Mouse (Mus musculus) 3T3-L1 (cell line): Measurements from ENCODE around the gene Grin1.

Source experiments
- DNase-seq: peaks from one replicate; pipeline ENCODE4 v3.0.0-alpha.2; 2015; ENCODE audit warnings: low read depth, low spot score

Grin1 gene

DNA sequence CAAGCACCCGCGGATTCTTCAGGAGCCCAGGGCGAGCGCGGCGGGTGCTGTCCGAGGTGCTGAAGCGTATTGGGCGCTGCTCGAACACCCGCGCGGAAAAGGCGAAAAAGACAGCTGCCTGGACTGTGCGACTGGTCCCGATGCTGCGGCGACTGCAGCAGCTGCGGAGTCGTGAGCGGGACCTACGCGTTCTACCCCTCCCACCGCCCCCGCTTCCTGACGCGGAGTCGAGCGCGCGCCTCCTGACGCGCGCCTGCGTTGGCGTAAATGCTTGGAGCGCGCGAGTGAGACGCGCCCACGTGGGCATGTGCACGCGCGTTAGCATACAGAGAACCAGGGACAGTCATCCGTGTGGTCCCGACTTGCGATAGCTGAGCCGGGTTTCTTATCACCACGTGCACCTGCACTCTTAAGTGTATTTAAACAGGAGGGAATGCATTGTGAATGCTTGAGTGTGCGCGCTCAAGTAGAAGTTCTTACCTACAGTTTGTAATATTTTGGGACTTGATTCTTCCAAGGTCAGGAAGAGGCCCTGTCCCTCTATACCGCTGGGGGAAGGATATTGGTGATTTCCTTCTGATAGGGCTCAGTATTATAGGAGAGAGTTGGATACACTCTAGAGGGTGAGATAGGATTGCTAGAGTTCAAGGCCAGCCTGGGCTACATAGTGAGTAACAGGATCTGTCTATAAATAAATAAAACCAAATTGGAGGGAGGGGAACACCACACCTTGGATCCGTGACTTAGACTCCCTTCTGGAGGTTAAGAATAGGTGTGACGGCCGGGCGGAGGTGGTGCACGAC lies at the start of gene Grin1:
Gene Grin1 (minus strand): TSS at position 217 of the 803 bp plus-strand sequence.
- no peak for DNase-seq

- DNase-seq: peak; percentile 92
Measured at GRCm38 (mm10) chr2:25365091-25365761, 46.2 kb upstream of the Grin1 start, which contains the start of gene Uap1l1. Gene Uap1l1, minus strand, starts transcription at chr2:25365682.

- no peak for DNase-seq
Measured at GRCm38 (mm10) chr2:25364761-25365090, 45.7 kb upstream of the Grin1 start.

- DNase-seq: no peak
Measured at GRCm38 (mm10) chr2:25364313-25364712, 45.3 kb upstream of the Grin1 start.

DNA sequence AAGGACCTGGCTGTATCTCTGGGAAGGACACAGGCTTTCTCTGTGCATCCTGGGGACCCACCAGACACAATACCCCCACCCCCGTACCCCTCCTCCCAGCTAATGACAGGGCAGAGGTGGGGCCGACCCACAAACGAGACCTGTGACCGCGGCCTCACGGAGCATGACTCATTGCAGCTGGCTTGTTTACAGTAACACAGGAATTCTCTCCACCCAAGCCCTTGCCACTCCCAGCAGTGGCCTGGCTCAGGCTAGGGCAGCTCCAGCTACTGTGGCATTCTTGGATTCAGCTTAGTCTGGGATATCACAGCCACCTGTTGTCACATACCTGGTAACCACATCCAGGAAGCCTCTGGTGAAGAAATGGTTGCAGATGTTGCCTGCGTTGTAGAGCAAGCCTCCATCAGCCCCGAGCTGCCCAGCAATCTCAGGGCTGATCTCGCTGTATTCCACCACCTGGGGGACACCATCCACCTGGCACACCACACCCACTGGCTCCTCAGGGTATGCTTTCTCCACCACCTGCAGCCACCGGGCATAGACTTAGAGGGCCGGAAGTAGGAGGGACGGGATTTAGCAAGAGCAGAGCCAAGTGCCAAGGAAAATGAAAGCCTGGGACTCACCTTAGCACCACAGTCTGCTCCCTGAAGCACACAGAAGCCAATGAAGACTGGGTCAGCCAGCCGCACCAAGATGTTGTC lies 44.6 kb upstream of the Grin1 start:
- peak; percentile 78 for DNase-seq

DNA sequence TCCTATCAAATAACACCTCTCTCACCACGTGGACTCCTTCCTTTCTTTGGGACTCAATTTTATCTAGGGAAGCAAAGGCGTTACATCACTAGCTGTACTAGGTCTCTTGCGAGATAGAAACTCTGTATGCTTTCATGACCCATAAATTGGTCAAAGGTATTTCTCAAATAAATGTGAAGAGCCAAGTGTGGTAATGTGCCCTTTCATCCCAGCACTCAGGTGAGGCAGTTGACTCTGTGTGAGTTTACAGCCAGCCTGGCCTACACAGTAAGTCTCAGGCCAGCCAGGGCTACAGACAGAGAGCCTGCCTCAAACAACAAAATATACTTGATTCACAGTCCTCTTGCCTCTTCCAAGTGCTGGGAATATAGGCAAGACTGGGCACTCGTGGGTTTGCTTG lies 40.9 kb upstream of the Grin1 start:
- DNase-seq: no peak

DNA sequence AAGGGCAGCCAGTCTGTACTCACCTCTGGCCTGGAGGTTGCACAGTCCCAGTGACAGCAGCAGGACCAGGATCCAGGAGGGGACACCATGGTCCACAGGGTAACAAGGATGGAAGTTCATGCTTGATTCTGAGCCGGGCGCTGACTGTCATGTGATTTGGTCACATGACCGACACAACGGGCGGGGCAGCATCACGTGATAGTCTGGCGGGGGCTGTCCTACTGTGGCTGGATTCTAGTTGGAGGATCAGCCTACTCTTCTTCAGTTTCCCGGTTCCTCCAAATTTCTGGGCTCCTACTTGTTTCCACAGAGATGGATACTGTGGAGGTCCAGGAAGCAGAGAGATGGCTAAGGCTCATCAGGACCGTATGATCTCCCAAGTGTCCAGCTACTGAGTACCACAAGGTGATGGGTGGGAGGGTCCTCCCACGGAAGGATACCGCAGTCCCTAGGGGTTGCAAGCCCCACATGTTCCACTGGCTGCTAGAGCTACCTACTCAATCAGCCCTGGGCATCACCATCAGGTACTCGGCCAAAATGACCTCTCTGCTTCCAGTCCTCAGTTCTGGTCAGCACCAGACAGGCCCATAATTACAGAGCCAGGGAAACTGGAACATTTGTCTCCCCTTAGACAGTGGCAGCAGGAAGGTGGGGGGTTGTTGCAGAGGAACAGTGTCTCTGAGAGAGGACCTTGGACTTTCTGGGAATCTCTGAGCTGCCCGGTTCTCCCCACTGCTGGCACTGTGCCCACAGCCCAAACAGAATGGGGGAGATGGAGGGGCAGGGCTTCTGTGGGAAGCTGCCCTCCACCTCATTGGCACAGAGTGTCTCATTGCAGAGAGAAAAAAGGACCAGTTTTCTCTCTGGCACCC lies 37.5 kb upstream of the Grin1 start, which contains the start of gene Dpp7:
Gene Dpp7 (minus strand): TSS at position 152 of the 872 bp plus-strand sequence.
- DNase-seq: peak; percentile 93

GRCm38 (mm10) chr2:25355419-25356066 lies 36.6 kb upstream of the Grin1 start:
- no peak for DNase-seq

GRCm38 (mm10) chr2:25354211-25354610 lies 35.2 kb upstream of the Grin1 start:
- no peak for DNase-seq

GRCm38 (mm10) chr2:25350701-25351100 lies 31.7 kb upstream of the Grin1 start:
- DNase-seq: no peak

DNA sequence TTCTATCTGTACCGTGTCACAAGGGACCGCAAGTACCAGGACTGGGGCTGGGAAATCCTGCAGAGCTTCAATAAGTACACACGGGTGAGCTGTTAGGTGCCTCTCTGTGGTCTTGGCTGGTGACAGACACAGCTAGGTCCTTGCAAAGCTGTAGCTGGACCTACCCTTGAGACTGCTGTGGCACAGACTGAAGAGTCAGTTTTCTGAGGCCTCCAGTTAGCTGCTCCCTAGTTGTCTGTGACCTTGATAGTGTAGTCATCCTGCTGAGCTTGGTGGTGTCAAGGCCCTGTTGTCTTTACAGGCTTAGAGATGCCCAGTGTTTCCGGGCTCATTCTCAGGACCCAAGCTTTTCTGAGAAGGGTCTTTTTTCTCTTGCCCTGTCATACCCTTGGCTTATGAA lies 30.5 kb upstream of the Grin1 start:
- no peak for DNase-seq

- DNase-seq: no peak
Measured at GRCm38 (mm10) chr2:25348162-25348561, 29.2 kb upstream of the Grin1 start.

- DNase-seq: no peak
Measured at GRCm38 (mm10) chr2:25338303-25338702, 19.3 kb upstream of the Grin1 start.

- DNase-seq: no peak
Measured at GRCm38 (mm10) chr2:25333569-25333968, 14.6 kb upstream of the Grin1 start.

DNA sequence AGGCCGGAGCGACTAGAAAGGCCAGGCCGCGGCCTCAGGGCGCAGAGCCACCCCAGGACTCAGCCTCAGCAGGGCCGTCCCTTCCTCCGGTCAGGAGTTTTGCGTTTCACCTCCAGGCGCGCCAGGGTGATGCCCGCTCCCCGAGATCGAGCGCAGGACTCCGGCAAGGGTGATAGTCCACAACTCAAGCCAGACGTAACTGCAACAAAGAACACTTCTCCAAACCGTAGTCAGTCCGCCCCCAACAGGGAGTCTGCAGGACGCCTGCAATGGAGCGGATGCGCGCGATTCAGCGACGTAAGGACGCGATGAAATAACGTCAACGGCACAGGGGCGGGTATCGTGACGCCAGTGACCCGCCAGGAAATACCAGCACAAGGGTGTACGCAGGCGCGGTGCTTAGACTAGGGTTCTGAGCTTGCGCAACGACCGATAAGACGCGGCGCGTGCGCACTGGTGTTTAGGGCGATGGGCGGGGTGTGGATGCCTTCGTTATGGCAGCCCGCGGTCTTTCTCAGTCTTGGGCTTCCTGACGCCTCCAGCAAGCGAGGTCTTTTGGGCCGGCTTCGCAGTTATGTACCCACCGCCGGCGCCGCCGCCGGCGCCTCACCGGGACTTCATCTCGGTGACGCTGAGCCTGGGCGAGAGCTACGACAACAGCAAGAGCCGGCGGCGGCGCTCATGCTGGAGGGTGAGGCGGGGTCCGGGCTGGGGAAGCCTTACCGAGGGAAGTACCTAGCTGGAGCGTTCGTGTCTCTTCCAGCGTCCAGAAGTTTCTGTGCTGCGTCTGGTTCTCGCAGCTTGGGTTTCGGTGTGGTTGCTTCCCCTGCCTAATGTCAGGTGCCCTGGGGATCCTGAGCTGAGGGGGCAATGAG lies 13.5 kb upstream of the Grin1 start, which contains the start of gene Man1b1:
Gene Man1b1 (plus strand): TSS at position 53 of the 875 bp plus-strand sequence.
- DNase-seq: peak; percentile 99

GRCm38 (mm10) chr2:25331470-25331869 lies 12.5 kb upstream of the Grin1 start:
- peak; percentile 63 for DNase-seq

DNA sequence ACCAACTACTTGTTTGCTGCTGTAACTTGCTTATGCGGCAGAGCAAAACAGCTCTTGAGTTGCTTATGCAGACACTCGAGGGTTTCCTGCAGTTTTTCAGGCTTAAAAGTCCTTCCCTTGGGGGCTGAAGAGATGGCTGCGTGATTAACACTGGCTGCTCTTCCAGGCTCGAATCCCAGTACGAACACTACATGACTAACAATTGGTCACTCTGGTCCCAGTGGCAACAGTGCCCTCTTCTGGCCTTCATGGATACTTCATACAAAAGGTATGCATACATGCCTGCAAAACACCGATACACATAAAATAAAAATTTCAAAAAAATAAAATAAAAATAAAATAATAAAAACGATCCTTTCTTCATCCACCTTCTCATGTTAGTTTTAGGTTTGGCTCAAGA lies 9.5 kb upstream of the Grin1 start:
- peak; percentile 74 for DNase-seq

DNA sequence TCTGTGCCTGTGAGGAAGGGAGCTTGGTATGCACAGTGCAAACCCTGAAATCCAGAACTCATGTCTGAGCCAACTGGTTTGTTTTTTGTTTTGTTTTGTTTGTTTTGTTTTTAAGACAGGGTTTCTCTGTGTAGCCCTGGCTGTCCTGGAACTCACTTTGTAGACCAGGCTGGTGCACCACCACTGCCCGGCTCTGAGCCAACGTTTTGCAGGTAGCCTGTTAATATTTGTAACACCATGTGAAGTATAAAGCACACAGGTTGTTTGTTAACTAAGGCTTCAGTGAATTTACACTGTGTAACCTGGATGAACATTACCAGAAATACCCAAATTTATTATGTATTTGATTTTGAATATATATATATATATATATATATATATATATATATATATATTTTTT lies 7.0 kb upstream of the Grin1 start:
- no peak for DNase-seq

- no peak for DNase-seq
Measured at GRCm38 (mm10) chr2:25320084-25320483, 1.1 kb upstream of the Grin1 start.
